Mouse (Mus musculus) small intestine, adult 2 months (tissue): ENCODE results near the gene Gm43951. TPM values are rescaled to one million over a fixed set of nuclear protein-coding genes. Genes with fewer than 3 reads are reported as not detected.
A peak's percentile ranks its signal among the peaks of the same experiment; 100 is the strongest.

Source experiments
- H3K27ac ChIP-seq: fragments of 200-500 bp; 2 replicates; pipeline ENCODE4 v1.5.1; 2012; ENCODE audit warnings: low read depth, low read length, control low read depth, inconsistent platforms; ENCODE audit not compliant: insufficient read depth
- H3K27me3 ChIP-seq: fragments of 200-500 bp; 2 replicates; pipeline ENCODE4 v1.6.1; 2012; ENCODE audit warnings: mild to moderate bottlenecking, moderate library complexity, low read length, inconsistent platforms; ENCODE audit not compliant: control insufficient read depth, insufficient read depth
- H3K36me3 ChIP-seq: fragments of 200-500 bp; 2 replicates; pipeline ENCODE4 v1.6.1; 2012; ENCODE audit warnings: mild to moderate bottlenecking, low read length, control low read depth, inconsistent platforms; ENCODE audit not compliant: control insufficient read depth, insufficient read depth
- H3K4me1 ChIP-seq: fragments of 200-500 bp; 2 replicates; pipeline ENCODE4 v1.6.1; 2012; ENCODE audit warnings: low read length, inconsistent platforms, mixed read lengths; ENCODE audit not compliant: control insufficient read depth, insufficient read depth, insufficient read length
- H3K4me3 ChIP-seq: fragments of 200-500 bp; 2 replicates; pipeline ENCODE4 v1.5.1; 2012; ENCODE audit warnings: low read depth, mild to moderate bottlenecking, control low read depth, inconsistent platforms, low read length, moderate library complexity
- CTCF ChIP-seq: fragments of 200-500 bp; IDR thresholded peaks from 2 replicates; pipeline ENCODE4 v1.5.1; 2012; ENCODE audit warnings: low read depth, mild to moderate bottlenecking, control low read depth, inconsistent platforms, low read length, moderate library complexity, mixed read lengths; ENCODE audit not compliant: insufficient replicate concordance, insufficient read length; ENCODE audit errors: extremely low read depth
- POLR2A ChIP-seq: fragments of 200-500 bp; IDR thresholded peaks from 2 replicates; pipeline ENCODE4 v1.6.1; 2012; ENCODE audit warnings: low read depth, mild to moderate bottlenecking, control low read depth, inconsistent platforms, low read length, moderate library complexity
- WGBS: fragments of 180-500 bp; shearing (Covaris S2); methylation state at CpG from one replicate; pipeline ENCODE4 v1.1.7; 2018; 5-methylcytosine and 5-hydroxymethylcytosine counted together
- polyA plus RNA-seq: library from polyadenylated mRNA; depleted of rRNA; stranded (reverse); fragments of >200 nt; gene quantifications from 2 replicates; pipeline ENCODE4 v1.2.3, GENCODE M21; 2012

The Gm43951 gene
- polyA plus RNA-seq, 1 experiment, result 0.19 TPM

DNA sequence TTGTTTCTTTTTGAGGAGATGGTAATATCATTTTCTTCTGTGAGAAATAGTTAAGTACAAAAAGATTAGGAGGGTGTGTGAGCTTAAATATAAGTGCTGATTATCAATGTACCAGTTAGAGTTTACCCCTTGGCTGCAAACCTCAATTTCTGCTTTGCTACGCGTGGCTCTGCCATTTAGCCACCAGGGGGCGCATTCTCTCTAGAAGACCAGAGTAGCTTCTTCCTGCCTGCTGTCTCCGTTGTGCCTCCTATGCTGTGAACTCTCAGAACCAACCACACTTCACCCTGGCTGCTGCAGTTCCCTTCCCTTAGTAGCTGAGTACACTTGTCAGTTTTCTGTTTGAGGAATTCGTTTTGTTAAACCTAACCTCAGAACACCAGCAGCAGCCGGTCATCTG lies 14.6 kb upstream of the Gm43951 start:
- TF ChIP-seq CTCF, result peak; percentile 95; the same call in 1 of the 2 replicates
- TF ChIP-seq POLR2A, result no peak
- H3K27ac ChIP-seq, result no peak overlapping the region
- no peaks in the 10 kb centered on the region for H3K27me3 ChIP-seq
- H3K4me1 ChIP-seq, result no peaks in the 10 kb centered on the region; the same call in 1 of the 2 replicates
- H3K4me3 ChIP-seq, result no peak overlapping the region
- WGBS, result 18% methylated on average over 6 of the region's 6 CpGs
- no peaks in the 10 kb centered on the region for H3K36me3 ChIP-seq

DNA sequence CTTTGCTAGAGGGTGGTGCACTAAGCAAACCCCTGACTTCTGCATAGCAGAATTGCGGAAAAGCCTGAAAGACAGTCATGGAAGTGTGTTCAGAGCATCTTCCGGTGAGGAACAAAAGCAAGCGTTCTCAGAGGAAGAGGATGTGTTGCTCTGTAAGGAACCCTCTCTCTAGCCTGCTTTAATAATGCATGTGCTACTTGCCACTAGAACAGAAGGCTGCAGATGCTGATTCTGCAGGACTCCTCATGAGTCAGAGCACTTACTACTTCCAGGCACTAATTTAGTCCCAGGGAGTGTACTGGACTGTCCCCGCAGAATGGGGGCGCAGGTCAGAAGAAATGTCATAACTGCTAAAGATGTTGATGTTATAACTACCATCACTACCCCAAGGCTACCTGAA lies 10.5 kb upstream of the Gm43951 start:
- H3K27me3 ChIP-seq, result no peaks in the 10 kb centered on the region
- 75% methylated on average over 5 of the region's 5 CpGs for WGBS
- peaks cover 6% of the 10 kb centered on the region; the same call in 1 of the 2 replicates for H3K4me1 ChIP-seq
- no peak for TF ChIP-seq CTCF
- no peak for TF ChIP-seq POLR2A
- H3K36me3 ChIP-seq, result no peaks in the 10 kb centered on the region
- H3K27ac ChIP-seq, result no peak overlapping the region
- no peak overlapping the region for H3K4me3 ChIP-seq

DNA sequence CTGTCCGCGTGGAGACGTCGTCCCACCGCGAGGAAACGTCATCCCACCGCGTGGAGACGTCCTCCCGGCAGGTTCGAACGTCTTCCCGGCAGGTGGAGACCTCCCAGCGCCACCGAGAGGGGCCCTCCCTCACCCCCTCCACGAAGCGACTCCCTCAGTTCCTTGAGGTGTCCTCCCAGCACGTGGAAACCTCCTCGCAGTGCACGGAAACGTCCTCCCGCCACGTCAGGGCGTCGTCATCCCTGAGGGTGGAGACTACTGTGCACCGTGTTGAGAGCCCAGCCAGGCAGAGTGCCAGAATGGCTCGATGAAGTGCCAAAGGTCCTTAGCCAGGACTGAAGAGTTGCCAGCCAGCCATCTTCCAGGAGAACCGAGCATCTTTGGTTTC lies 8.8 kb upstream of the Gm43951 start, which contains the start of gene Med31:
TSS of gene Med31 (minus strand) at position 183 of the 388 bp plus-strand sequence.
- no peaks in the 10 kb centered on the region for H3K27me3 ChIP-seq
- peaks cover 6% of the 10 kb centered on the region; the same call in 1 of the 2 replicates for H3K4me1 ChIP-seq
- peak within 1 kb of the TSS; percentile 83 for H3K4me3 ChIP-seq
- TF ChIP-seq CTCF (no peak), POLR2A (no peak)
- H3K36me3 ChIP-seq, result peaks cover 10% of the 10 kb centered on the region
- under 1% methylated on average over 29 of the region's 29 CpGs for WGBS
- H3K27ac ChIP-seq, result peak within 1 kb of the TSS; percentile 65

DNA sequence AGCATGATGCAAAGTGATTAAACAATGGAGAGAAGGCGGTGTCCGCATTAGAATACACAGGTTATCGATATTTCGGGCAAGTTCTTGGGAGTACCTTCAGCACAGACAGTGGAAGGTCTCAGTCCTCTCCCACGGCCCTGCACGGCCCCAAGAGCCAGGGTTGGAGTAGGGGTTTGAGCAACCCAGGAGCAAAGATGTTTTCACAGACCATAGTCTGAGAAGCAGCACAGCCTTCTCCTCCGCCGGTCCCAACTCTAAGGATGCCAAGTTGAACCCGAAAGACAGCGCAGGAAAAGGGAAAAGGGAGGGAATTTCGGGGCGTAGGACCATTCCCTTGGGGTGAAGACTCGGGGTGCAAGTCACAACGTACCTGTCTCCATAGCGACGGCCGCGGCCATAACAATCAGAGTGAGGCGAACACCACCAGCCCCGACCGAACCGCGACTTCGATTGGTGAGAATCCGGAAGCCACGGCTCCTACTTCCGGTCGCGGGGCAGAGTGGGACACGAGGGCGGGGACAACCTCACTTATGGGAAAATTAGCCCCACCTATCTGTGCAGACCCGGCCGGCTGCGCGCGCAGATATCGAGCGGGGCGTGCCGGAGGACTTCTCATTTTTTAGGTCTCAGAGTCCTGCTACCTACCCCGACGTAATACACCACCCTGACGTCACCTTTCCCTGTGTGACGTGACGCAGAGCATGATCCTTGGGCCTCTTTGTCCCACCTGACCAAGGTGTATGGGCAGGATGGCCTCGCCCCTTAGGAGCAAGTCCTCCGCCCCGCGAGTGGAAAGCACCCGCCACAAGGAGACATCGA lies 8.2 kb upstream of the Gm43951 start:
- no peaks in the 10 kb centered on the region for H3K27me3 ChIP-seq
- TF ChIP-seq CTCF (no peak), POLR2A (peak; percentile 74)
- peaks cover 6% of the 10 kb centered on the region; the same call in 1 of the 2 replicates for H3K4me1 ChIP-seq
- under 1% methylated on average over 51 of the region's 51 CpGs for WGBS
- peaks cover 11% of the 10 kb centered on the region for H3K36me3 ChIP-seq
- peak overlapping the region; percentile 65 for H3K27ac ChIP-seq
- H3K4me3 ChIP-seq, result peak overlapping the region; percentile 83

DNA sequence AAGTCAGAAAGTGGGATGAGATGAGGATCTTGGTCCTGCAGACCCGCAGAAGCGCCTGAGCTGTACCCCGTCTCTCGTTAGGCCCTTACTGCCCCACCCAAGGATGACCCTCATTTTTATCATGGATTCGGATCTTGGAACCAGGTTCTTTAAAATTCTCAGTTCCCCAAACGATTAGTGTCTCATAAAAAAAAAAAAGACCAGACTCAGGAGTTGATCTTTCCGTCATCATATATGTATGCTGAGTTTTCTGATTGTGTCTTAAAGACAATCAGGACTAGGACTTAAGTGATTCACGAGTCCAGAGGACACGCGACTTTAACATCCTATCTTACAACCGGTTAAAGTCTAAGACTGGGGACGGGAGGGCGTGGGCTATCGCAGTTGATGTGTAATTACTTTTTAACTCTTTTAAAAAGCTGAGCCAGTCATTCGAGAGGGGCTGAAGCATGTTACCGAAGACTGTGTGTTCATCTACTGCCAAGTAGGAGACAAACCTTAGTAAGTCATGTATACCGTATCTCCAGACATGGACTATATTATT lies 1.3 kb upstream of the Gm43951 start:
- Histone ChIP-seq H3K4me3 (peak overlapping the region; percentile 91), H3K27ac (peak overlapping the region; percentile 92), H3K4me1 (peaks cover 7% of the 10 kb centered on the region; the same call in 1 of the 2 replicates), H3K27me3 (no peaks in the 10 kb centered on the region), H3K36me3 (peaks cover 16% of the 10 kb centered on the region)
- WGBS, result 5% methylated on average over 17 of the region's 17 CpGs
- TF ChIP-seq POLR2A (no peak), CTCF (no peak)

DNA sequence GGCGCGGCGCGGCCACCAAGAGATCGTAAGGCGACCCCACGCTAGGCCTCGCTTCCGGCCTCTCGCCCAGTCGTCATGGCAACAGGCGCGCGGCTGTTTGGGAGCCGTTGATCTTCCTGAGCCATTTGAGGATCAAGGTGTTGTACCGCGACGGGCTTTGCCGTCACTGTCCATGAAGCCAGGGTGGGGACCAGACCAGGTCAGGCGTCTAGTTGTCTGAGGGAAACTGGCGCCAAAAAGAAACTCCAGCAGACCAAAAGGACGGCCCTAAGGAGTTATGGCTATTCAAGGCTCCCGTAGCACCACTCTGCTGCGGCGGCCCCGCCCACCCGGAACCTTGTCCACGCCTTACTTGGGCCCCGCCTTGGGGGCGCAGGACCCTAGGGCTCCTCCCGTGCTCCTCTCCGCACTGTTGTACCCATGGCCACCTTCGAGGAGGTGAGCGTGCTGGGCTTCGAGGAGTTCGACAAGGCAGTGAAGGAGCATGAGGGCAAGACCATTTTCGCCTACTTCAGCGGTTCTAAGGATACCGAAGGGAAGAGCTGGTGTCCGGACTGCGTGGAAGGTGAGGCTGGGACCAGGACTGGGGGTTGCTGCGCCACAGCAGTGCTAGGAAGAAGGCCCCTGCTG lies 679 bp upstream of the Gm43951 start, which contains the start of the genes 4933427D14Rik and Txndc17:
TSS of gene 4933427D14Rik (minus strand) at position 256 of the 630 bp plus-strand sequence.
TSS of gene Txndc17 (plus strand) at position 344 of the 630 bp plus-strand sequence.
- peaks cover 16% of the 10 kb centered on the region for H3K36me3 ChIP-seq

More for the DNA sequence above, 679 bp upstream of the Gm43951 start, which contains the start of the genes 4933427D14Rik and Txndc17:
- Histone ChIP-seq H3K27me3 (no peaks in the 10 kb centered on the region), H3K4me3 (peak within 1 kb of the TSS; percentile 91), H3K4me1 (peaks cover 7% of the 10 kb centered on the region; the same call in 1 of the 2 replicates), H3K27ac (peak within 1 kb of the TSS; percentile 92)
- peak; percentile 29; the same call in 1 of the 2 replicates for TF ChIP-seq POLR2A
- no peak for TF ChIP-seq CTCF
- under 1% methylated on average over 42 of the region's 42 CpGs for WGBS
